Mouse (Mus musculus) left cerebral cortex, postnatal 36 days (tissue): ENCODE measurements at regions not wholly inside any gene's neighbourhood (a gene's known extent, or its start where the extent isn't known, plus 50 kb on each side); places are given as distances from the start of the nearest gene placed in this dataset.
A peak's percentile ranks its signal among the peaks of the same experiment; 100 is the strongest.

ENCODE experiments used
- DNase-seq, 2 experiments: peaks; one replicate each; pipeline ENCODE4 v3.0.0; 2021 to 2022; ENCODE audit warnings: low spot score in 2 of 2, mixed read lengths in 1 of 2
- intact Hi-C: fragments of 180-260 bp; cut with DNase I; formaldehyde crosslinking; loops from one replicate; pipeline ENCODE4 v1.15.1; 2025

GRCm38 (mm10) chr7:124668058-124668457, 685.4 kb downstream of the Hs3st4 start:
- no peak for DNase-seq
- intact Hi-C loops = no loop called here

DNA sequence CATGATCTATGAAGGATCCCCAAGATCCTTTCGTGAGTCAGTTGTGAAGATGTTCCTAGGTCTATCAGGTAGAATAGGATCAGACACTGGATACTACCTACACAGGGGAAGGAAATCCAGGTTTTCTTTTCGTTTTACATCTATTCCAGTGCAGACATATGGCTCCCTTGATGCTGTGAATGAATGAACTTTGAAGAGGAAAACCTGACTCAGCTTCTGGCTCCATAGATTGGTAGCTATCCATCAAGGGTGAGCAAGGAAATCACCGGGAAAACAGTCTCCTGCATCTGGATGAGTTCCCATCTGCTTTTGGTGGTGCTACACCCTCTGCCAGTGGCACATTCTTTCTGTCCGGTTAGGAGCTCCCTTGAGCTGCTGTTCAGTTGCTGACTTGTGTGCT, 687.8 kb downstream of the Hs3st4 start:
- intact Hi-C loops = loop anchor here (5.0 kb wide), 1 partner anchor 117 kb away; no protein-coding TSS in a partner anchor
- no peak for DNase-seq

DNA sequence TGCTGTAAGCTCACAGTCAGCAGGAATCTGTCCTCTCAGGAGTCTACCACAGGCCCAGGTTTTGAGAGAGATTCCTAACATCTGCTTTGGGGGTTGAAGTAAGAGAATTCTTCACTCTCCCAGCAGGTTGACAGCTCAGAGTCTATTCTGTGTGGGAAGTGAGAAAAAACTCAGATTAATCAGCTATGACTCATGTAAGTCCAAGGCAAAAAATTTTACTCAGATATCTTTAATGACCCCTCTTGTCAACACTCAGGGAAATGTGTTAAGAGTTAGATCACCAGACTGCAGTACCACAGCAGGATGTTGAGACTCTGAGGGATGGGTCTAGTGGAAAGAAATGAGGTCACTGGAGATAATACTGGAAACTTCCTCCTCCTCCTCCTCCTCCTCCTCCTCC, 688.4 kb downstream of the Hs3st4 start:
- intact Hi-C loops = loop anchor here (5.0 kb wide), 1 partner anchor 116 kb away; no protein-coding TSS in a partner anchor
- peak in 1 of 2 experiments; percentile 8 for DNase-seq

DNA sequence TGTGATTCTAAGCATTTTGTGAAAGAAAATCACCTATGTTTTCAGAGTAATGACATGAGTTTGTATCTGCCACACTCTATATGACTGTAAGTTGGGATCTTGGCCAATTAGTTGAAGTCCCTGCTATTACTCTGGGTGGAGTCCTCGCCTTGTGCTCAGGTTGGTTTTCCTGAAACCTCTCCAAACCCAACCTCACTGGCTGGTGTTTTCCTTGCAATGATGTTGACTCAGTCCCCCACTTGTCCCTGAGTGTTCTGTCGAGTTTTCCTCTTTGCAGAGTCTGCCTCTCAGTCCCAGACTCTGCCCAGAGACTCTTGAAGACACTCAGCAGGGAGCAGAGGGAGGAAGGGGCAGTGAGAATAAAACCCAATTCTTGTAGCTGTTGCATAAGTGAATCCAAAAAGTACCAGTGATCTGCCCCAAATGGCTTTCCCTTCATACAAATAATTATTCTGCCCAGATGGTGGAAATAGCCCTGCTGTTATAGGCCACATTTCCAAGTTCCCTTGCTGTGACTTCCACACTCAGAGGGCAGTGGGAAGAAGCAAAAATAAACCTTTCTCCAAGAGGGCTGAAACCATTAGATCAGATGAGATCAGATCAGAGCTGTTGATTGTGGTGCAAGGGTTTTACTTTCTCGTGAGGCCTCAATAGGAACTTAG, 694.3 kb downstream of the Hs3st4 start:
- intact Hi-C loops = no loop called here
- DNase-seq = no peak

DNA sequence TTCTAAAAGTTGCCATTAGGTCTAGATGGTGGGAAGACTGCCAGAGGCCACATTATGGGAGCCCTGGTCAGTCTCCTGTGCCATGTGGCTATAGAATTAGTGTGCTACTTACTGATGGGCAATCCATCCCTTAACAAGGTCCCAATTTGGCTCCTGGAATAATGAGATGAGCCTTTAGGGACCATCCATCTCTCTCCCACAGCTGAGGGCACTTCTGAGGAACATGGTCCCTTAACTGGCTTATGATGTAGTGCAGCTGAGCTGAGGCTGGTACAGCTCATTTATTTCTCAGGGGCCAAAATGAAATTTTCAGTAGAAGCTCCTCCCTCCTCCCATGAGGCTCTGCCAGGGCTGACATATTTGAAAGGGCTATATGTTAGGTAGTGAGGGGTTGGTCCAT, 697.9 kb downstream of the Hs3st4 start:
- DNase-seq = no peak
- intact Hi-C loops = no loop called here

DNA sequence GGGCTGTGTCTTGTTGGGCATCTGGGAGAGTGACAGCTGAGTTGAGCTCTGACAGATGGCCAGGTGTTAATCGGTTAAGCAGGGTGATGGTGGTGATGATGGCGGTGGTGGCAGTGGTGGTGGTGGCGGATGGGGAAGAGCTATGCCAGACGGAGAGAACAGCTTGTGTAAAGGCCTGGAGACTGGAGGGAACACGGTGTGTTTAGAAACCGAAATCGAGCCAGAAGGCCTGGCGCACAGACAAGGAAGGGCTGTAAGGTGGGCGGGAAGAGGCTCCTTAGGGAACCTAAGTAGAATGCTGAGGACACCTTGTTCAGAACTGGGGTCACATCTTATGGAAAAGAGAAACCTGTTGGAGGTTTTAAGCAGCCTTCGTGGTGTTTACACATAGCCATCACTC, 698.5 kb downstream of the Hs3st4 start:
- DNase-seq = peak; percentile 83 to 87
- intact Hi-C loops = loop anchor here (1.0 kb wide), 1 partner anchor 67 kb away; no protein-coding TSS in a partner anchor

- peak; percentile 28 to 35 for DNase-seq
- intact Hi-C loops = loop anchor here (1.0 kb wide), 1 partner anchor 66 kb away; no protein-coding TSS in a partner anchor
Measured at GRCm38 (mm10) chr7:124681820-124682219, 699.2 kb downstream of the Hs3st4 start.

DNA sequence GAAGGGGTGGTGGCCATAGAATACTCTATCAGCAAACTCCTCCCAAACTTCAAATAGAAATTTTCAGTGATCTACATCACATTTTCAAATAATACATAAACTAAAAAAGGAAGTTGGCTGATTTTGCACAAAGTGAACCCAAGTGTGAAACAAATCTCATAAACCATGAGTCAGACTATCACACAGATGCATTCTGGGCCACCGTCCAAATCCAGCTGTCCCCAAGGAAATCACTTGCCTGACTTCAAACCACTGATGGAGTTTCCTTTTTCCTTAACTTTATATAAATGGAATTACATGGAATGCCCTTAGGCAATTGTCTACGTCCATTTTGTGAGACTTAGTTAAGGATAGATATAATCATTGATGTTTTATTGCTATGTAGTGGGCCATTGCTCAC, 702.8 kb downstream of the Hs3st4 start:
- intact Hi-C loops = no loop called here
- peak; percentile 15 to 17 for DNase-seq

DNA sequence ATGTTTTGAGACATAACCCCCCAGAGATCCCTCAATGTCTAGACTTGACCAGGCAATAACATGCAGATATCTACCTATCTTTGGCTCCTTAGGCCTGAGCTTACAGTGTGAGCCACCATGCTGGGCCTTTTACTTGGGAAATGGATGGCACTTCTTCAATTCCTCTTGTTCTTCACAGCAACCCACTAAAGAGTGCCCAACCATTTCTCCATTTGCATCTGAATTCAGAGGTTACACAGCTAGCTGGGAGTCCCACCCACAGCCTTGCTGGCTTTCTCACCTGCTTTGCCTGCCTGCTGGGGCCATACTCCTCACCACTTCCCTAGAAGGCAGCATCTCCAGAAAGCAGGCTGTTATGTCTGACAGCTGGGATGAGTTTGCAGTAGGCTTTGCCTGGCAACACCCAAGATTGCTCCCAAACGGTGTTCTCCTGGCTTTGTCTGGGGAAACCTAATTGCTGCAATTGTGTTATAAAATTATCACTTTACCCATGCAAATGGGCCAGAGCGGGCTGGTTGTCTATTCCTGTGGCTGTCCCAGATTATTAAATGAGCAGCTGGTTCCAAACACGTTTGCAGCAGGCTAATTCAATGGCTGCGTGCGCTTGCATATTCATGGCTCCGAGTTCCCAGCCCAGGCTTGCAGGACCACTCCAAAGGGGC, 721.6 kb downstream of the Hs3st4 start:
- peak; percentile 37 to 44 for DNase-seq
- intact Hi-C loops = no loop called here

- no peak for DNase-seq
- intact Hi-C loops = no loop called here
Measured at GRCm38 (mm10) chr7:124707143-124707542, 724.5 kb downstream of the Hs3st4 start.

DNA sequence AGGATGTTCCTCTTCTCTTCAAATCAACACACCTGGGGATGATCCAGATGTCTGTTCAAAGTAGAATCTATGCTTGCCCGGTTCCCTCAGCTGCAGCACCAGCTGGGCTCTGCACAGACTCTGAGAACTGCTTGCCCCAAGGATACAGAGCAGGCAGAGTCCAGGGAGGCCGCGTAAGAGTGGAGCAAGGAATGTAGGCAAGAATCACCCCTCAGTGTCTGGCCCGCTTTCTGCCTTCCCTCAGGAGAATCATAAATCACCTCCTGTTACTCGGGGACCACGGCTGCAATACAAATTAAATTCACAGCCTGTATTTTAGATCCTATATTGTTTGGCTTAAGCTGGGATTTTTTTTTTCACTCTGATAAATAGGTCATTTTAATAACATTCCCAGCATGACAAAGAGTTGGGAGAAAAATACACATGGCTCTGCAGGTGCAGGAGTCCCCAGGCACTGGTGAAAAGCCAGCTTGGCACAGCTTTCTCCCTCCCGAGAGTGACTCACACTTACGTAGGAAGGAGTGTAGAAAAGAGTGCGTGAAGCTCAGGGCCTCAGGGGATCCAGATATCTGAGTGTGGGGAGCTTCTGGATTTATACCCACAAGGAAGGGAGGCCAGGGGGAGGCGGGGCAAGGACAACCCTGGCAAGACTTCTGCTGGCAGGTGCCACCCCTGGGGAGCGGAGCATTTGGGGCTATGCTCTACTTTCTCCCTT, 726.3 kb downstream of the Hs3st4 start:
- intact Hi-C loops = loop anchor here (2.0 kb wide), 1 partner anchor 38 kb away; no protein-coding TSS in a partner anchor
- DNase-seq = peak; percentile 66 to 73

DNA sequence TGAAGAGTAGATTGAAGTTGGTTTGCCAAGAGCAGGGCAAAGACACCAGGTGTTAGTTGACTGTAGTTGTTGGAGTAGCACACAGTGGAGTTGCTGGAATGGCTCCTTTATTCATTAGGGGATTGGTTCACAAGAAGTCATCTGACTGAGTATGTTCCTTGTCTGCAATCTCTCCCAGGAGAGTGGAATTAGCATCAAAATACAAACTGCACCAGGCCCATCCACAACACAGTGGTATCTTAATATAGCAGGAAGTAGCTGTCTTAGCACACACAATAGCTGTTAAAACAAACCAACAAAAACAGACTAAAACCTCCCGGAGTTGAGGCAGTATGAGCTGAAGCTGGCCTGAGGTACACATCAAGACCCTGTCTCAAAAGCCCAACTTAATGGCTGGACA, 723.5 kb upstream of the Kdm8 start:
- intact Hi-C loops = no loop called here
- no peak for DNase-seq

- no peak for DNase-seq
- intact Hi-C loops = no loop called here
Measured at GRCm38 (mm10) chr7:124742086-124742485, 702.4 kb upstream of the Kdm8 start.

DNA sequence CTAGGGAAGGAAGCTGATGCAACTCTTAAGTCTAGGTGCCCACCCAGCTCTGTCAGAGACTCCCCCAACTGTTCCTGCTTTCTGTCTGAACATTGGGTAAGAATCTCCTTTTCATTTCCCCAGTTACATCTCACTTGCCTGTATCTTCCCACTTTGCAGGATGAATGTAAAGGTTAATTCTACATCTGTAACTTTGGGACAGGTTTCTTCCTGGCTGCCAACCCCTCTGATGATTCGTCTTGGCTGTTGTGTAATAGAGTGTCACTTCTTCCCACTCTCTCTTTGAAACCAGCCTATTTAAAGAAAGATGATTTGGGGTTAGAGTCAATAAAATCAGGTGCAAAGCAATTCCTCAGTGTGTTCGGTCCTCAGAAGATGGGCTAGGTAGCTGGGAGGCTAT, 698.2 kb upstream of the Kdm8 start:
- intact Hi-C loops = loop anchor here (2.0 kb wide), 1 partner anchor 38 kb away; no protein-coding TSS in a partner anchor
- DNase-seq = no peak

GRCm38 (mm10) chr7:124748396-124748795, 696.1 kb upstream of the Kdm8 start:
- DNase-seq = peak; percentile 52 to 69
- intact Hi-C loops = loop anchor here (1.0 to 2.0 kb wide), 2 partner anchors 40 to 67 kb away; no protein-coding TSS in a partner anchor

DNA sequence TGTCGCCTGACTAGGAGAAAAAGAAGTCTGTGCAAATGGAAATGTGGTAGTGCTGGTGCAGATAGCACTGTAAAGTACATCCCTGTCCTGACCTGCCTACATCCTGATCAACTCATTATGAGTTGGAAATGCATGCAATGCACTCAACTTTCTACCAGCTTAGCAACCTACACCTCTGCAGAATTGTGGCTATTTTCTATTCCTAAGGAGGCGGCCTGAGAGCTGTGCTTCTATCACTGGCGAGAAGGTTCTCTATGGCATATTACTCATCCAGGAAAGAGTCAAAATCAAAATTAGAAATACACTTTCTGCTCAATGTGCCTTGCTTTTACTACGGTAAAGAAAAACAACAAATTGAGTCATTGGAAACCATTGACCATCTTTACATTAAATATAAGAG, 685.4 kb upstream of the Kdm8 start:
- peak in 1 of 2 experiments; percentile 8 for DNase-seq
- intact Hi-C loops = no loop called here

GRCm38 (mm10) chr7:124777822-124778221, 666.7 kb upstream of the Kdm8 start:
- no peak for DNase-seq
- intact Hi-C loops = no loop called here

DNA sequence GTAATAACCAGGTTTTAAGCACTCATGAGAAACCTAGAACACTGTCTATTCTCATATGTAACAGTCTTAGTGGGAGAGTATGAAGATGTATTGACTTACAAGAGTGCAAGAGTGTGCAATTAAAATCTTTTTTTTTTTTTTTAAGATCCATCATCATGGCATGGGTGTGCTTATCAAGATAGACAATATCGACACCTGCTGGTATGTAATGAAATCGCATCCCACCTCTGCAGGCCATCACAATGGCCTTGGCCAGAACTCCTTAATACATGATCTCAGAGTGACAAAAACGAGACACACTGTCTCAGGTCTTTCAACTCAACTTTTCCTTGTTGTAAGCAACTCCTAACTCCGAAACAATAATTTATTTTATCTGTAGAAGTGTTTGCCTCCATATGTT, 661.7 kb upstream of the Kdm8 start:
- DNase-seq = no peak

GRCm38 (mm10) chr7:124784995-124785394, 659.5 kb upstream of the Kdm8 start:
- intact Hi-C loops = loop anchor here (5.0 to 10.0 kb wide), 5 partner anchors 52 to 800 kb away; partner anchors contain the start of gene Hs3st4
- no peak for DNase-seq

More for the DNA sequence above, 661.7 kb upstream of the Kdm8 start:
- intact Hi-C loops = loop anchor here (5.0 to 10.0 kb wide), 3 partner anchors 398 to 798 kb away; partner anchors contain the start of gene Hs3st4

- intact Hi-C loops = loop anchor here (5.0 to 10.0 kb wide), 4 partner anchors 51 to 801 kb away; partner anchors contain the start of gene Hs3st4
- DNase-seq = no peak
Measured at GRCm38 (mm10) chr7:124785896-124786295, 658.6 kb upstream of the Kdm8 start.
